Mouse (Mus musculus): Measurements from ENCODE around the gene Prox1.

The Prox1 gene

GRCm38 (mm10) chr1:190173596-190173995 lies 3.1 kb upstream of the Prox1 start:
- no peak for DNase-seq (ENCODE audit: low spot score in 2 of 2)

GRCm38 (mm10) chr1:190172979-190173461 lies 2.5 kb upstream of the Prox1 start:
- DNase-seq (ENCODE audit: low spot score in 2 of 2) = no peak

- no peak for DNase-seq (ENCODE audit: low spot score in 2 of 2)
Observed at GRCm38 (mm10) chr1:190172311-190172978, 1.9 kb upstream of the Prox1 start.

GRCm38 (mm10) chr1:190171750-190172149 lies 1.2 kb upstream of the Prox1 start:
- no peak for DNase-seq (ENCODE audit: low spot score in 2 of 2)

- DNase-seq (ENCODE audit: low spot score in 2 of 2) = no peak
Observed at GRCm38 (mm10) chr1:190171341-190171740, 827 bp upstream of the Prox1 start.

- DNase-seq (ENCODE audit: low spot score in 2 of 2) = no peak
Observed at GRCm38 (mm10) chr1:190170819-190171216, 304 bp upstream of the Prox1 start.

GRCm38 (mm10) chr1:190168761-190169671 lies 1.5 kb downstream of the Prox1 start:
- DNase-seq (ENCODE audit: low spot score in 2 of 2) = no peak

GRCm38 (mm10) chr1:190168115-190168514 lies 2.4 kb downstream of the Prox1 start:
- DNase-seq (ENCODE audit: low spot score in 2 of 2) = no peak

GRCm38 (mm10) chr1:190167609-190168008 lies 2.9 kb downstream of the Prox1 start:
- DNase-seq (ENCODE audit: low spot score in 2 of 2) = no peak

- no peak for DNase-seq (ENCODE audit: low spot score in 2 of 2)
Observed at GRCm38 (mm10) chr1:190165511-190165910, 5.0 kb downstream of the Prox1 start.

GRCm38 (mm10) chr1:190163471-190163870 lies 7.0 kb downstream of the Prox1 start:
- no peak for DNase-seq (ENCODE audit: low spot score in 2 of 2)

- no peak for DNase-seq (ENCODE audit: low spot score in 2 of 2)
Observed at GRCm38 (mm10) chr1:190161708-190162465, 8.6 kb downstream of the Prox1 start.

- no peak for DNase-seq (ENCODE audit: low spot score in 2 of 2)
Observed at GRCm38 (mm10) chr1:190161288-190161687, 9.2 kb downstream of the Prox1 start.

- no peak for DNase-seq (ENCODE audit: low spot score in 2 of 2)
Observed at GRCm38 (mm10) chr1:190159457-190159856, 11.1 kb downstream of the Prox1 start.

GRCm38 (mm10) chr1:190155751-190156150 lies 14.8 kb downstream of the Prox1 start:
- no peak for DNase-seq (ENCODE audit: low spot score in 2 of 2)

- no peak for DNase-seq (ENCODE audit: low spot score in 2 of 2)
Observed at GRCm38 (mm10) chr1:190155021-190155420, 15.5 kb downstream of the Prox1 start.

GRCm38 (mm10) chr1:190154292-190154691 lies 16.2 kb downstream of the Prox1 start:
- no peak for DNase-seq (ENCODE audit: low spot score in 2 of 2)

GRCm38 (mm10) chr1:190152603-190153002 lies 17.9 kb downstream of the Prox1 start:
- no peak for DNase-seq (ENCODE audit: low spot score in 2 of 2)

GRCm38 (mm10) chr1:190149233-190149741 lies 21.2 kb downstream of the Prox1 start:
- DNase-seq (ENCODE audit: low spot score in 2 of 2) = no peak

- DNase-seq (ENCODE audit: low spot score in 2 of 2) = no peak
Observed at GRCm38 (mm10) chr1:190148661-190149232, 21.8 kb downstream of the Prox1 start.

- DNase-seq (ENCODE audit: low spot score in 2 of 2) = no peak
Observed at GRCm38 (mm10) chr1:190147816-190148215, 22.7 kb downstream of the Prox1 start.

Measured in right cerebral cortex, postnatal 36 days (tissue).